Mouse (Mus musculus) heart, embryonic 16.5 days (tissue): ENCODE measurements around the gene Hapln4. TPM values are rescaled to one million over a fixed set of nuclear protein-coding genes. Genes with fewer than 3 reads are reported as not detected.

Experiments used
- ATAC-seq: fragments of 200-750 bp; cut with Nextera tagmentation; replicated peaks from 2 replicates; pipeline ENCODE4 v1.8.0; 2017; ENCODE audit warnings: moderate number of reproducible peaks; ENCODE audit not compliant: insufficient read depth, low FRiP score; ENCODE audit errors: extremely low read depth
- H3K27ac ChIP-seq: fragments of 300-500 bp; sonication (generic); 2 replicates; pipeline ENCODE4 v1.5.1; 2014; ENCODE audit warnings: mild to moderate bottlenecking, low read length, control low read depth, moderate library complexity
- H3K27me3 ChIP-seq: fragments of 300-500 bp; sonication (generic); 2 replicates; pipeline ENCODE4 v1.6.1; 2014; ENCODE audit warnings: low read length, mixed read lengths; ENCODE audit not compliant: control insufficient read depth, insufficient read depth
- H3K36me3 ChIP-seq: fragments of 300-500 bp; sonication (generic); 2 replicates; pipeline ENCODE4 v1.6.1; 2014; ENCODE audit not compliant: control insufficient read depth, insufficient read depth
- H3K4me1 ChIP-seq: fragments of 300-500 bp; sonication (generic); 2 replicates; pipeline ENCODE4 v1.6.1; 2014; ENCODE audit warnings: low read length, mixed read lengths; ENCODE audit not compliant: control insufficient read depth, insufficient read depth
- H3K4me2 ChIP-seq: fragments of 300-500 bp; sonication (generic); 2 replicates; pipeline ENCODE4 v1.6.1; 2014; ENCODE audit warnings: low read depth, mild to moderate bottlenecking, control low read depth, low read length
- H3K4me3 ChIP-seq: fragments of 300-500 bp; sonication (generic); 2 replicates; pipeline ENCODE4 v1.5.1; 2014; ENCODE audit warnings: mild to moderate bottlenecking, control low read depth, low read length
- H3K9ac ChIP-seq: fragments of 300-500 bp; sonication (generic); 2 replicates; pipeline ENCODE4 v1.6.1; 2014; ENCODE audit warnings: low read length, control low read depth
- H3K9me3 ChIP-seq: fragments of 300-500 bp; sonication (generic); replicated peaks from 2 replicates; pipeline ENCODE4 v1.6.1; 2016; ENCODE audit warnings: low read length; ENCODE audit not compliant: control insufficient read depth
- WGBS: fragments of 180-500 bp; shearing (Covaris S2); extraction: QIAGEN DNeasy Blood & Tissue Kit; methylation state at CpG from one replicate; pipeline ENCODE4 v1.1.7; 2014; 5-methylcytosine and 5-hydroxymethylcytosine counted together
- polyA plus RNA-seq: library from polyadenylated mRNA; unstranded; fragments of >200 nt; fragmentation: Nextera tagmentation; extraction: Ambion mirVana; gene quantifications from 2 replicates; pipeline ENCODE4 v1.2.1, GENCODE M21; 2015

Hapln4 gene
- polyA plus RNA-seq, 1 experiment from 2014 or later: not detected

GRCm38 (mm10) chr8:70087836-70088650, 4.8 kb downstream of the Hapln4 start:
- no peak overlapping the region for H3K9ac ChIP-seq
- WGBS: 4% methylated on average over 56 of the region's 56 CpGs
- 0 out of 2 replicates have a peak, but pooled peaks have one; percentile 42 for ATAC-seq
- H3K9me3 ChIP-seq: no peaks in the 10 kb centered on the region
- H3K36me3 ChIP-seq: no peaks in the 10 kb centered on the region
- H3K4me3 ChIP-seq: peak overlapping the region; percentile 34
- no peak overlapping the region for H3K27ac ChIP-seq
- H3K4me2 ChIP-seq: peak overlapping the region; percentile 54
- peaks cover 16% of the 10 kb centered on the region for H3K4me1 ChIP-seq
- H3K27me3 ChIP-seq: peaks cover 83% of the 10 kb centered on the region

- no peak for ATAC-seq
- no peak overlapping the region for H3K27ac ChIP-seq
- H3K4me1 ChIP-seq: peaks cover 2% of the 10 kb centered on the region; the same call in 1 of the 2 replicates
- H3K4me2 ChIP-seq: no peak overlapping the region
- peaks cover 71% of the 10 kb centered on the region for H3K27me3 ChIP-seq
- no peak overlapping the region for H3K4me3 ChIP-seq
- WGBS: 66% methylated on average over 9 of the region's 9 CpGs
- no peak overlapping the region for H3K9ac ChIP-seq
- H3K36me3 ChIP-seq: no peaks in the 10 kb centered on the region
- no peaks in the 10 kb centered on the region for H3K9me3 ChIP-seq
These were observed 6.2 kb downstream of the Hapln4 start for GRCm38 (mm10) chr8:70089296-70089960.

GRCm38 (mm10) chr8:70092786-70093185, 9.5 kb downstream of the Hapln4 start:
- Histone ChIP-seq H3K9me3 (no peaks in the 10 kb centered on the region), H3K27me3 (peaks cover 38% of the 10 kb centered on the region), H3K9ac (no peak overlapping the region), H3K4me1 (no peaks in the 10 kb centered on the region), H3K4me2 (no peak overlapping the region), H3K4me3 (no peak overlapping the region), H3K36me3 (no peaks in the 10 kb centered on the region), H3K27ac (no peak overlapping the region)
- 52% methylated on average over 8 of the region's 8 CpGs for WGBS
- ATAC-seq: no peak

- H3K4me3 ChIP-seq: no peak overlapping the region
- 70% methylated on average over 8 of the region's 8 CpGs for WGBS
- H3K27ac ChIP-seq: no peak overlapping the region
These were observed 16.0 kb downstream of the Hapln4 start for GRCm38 (mm10) chr8:70099276-70099675.

GRCm38 (mm10) chr8:70100241-70100640, 17.0 kb downstream of the Hapln4 start:
- Histone ChIP-seq H3K9ac (no peak overlapping the region), H3K4me2 (no peak overlapping the region), H3K9me3 (no peaks in the 10 kb centered on the region), H3K4me3 (no peak overlapping the region), H3K27me3 (no peaks in the 10 kb centered on the region; the same call in 1 of the 2 replicates), H3K4me1 (peaks cover 4% of the 10 kb centered on the region; the same call in 1 of the 2 replicates), H3K27ac (no peak overlapping the region), H3K36me3 (no peaks in the 10 kb centered on the region)
- ATAC-seq: no peak
- 85% methylated on average over 8 of the region's 8 CpGs for WGBS

More at GRCm38 (mm10) chr8:70099276-70099675, 16.0 kb downstream of the Hapln4 start:
- H3K4me2 ChIP-seq: no peak overlapping the region
- no peak for ATAC-seq
- H3K9ac ChIP-seq: no peak overlapping the region
- H3K9me3 ChIP-seq: no peaks in the 10 kb centered on the region
- peaks cover 2% of the 10 kb centered on the region; the same call in 1 of the 2 replicates for H3K27me3 ChIP-seq
- no peaks in the 10 kb centered on the region for H3K36me3 ChIP-seq
- H3K4me1 ChIP-seq: peaks cover under 1% of the 10 kb centered on the region; the same call in 1 of the 2 replicates

- H3K4me1 ChIP-seq: peaks cover 4% of the 10 kb centered on the region; the same call in 1 of the 2 replicates
- 12% methylated on average over 6 of the region's 6 CpGs for WGBS
- no peak overlapping the region for H3K4me2 ChIP-seq
- no peak overlapping the region for H3K9ac ChIP-seq
- no peak overlapping the region for H3K27ac ChIP-seq
- no peaks in the 10 kb centered on the region for H3K36me3 ChIP-seq
- H3K27me3 ChIP-seq: peaks cover 2% of the 10 kb centered on the region
- no peaks in the 10 kb centered on the region for H3K9me3 ChIP-seq
- no peak overlapping the region for H3K4me3 ChIP-seq
- ATAC-seq: peak; percentile 73; the same call in 1 of the 2 replicates
These were observed 21.2 kb downstream of the Hapln4 start for GRCm38 (mm10) chr8:70104506-70104905.

GRCm38 (mm10) chr8:70104922-70105321, 21.7 kb downstream of the Hapln4 start:
- Histone ChIP-seq H3K27me3 (peaks cover 4% of the 10 kb centered on the region), H3K9ac (no peak overlapping the region), H3K4me3 (no peak overlapping the region), H3K36me3 (no peaks in the 10 kb centered on the region), H3K4me2 (no peak overlapping the region), H3K27ac (no peak overlapping the region), H3K9me3 (no peaks in the 10 kb centered on the region), H3K4me1 (peaks cover 4% of the 10 kb centered on the region; the same call in 1 of the 2 replicates)
- no peak for ATAC-seq
- 67% methylated on average over 7 of the region's 7 CpGs for WGBS

- Histone ChIP-seq H3K4me2 (no peak overlapping the region), H3K27ac (no peak overlapping the region), H3K27me3 (peaks cover 55% of the 10 kb centered on the region), H3K4me1 (no peaks in the 10 kb centered on the region), H3K4me3 (no peak overlapping the region), H3K9ac (no peak overlapping the region), H3K9me3 (no peaks in the 10 kb centered on the region), H3K36me3 (no peaks in the 10 kb centered on the region)
- no peak for ATAC-seq
- 82% methylated on average over 2 of the region's 2 CpGs for WGBS
These were observed 27.2 kb downstream of the Hapln4 start for GRCm38 (mm10) chr8:70110451-70110850.
